Mouse (Mus musculus): ENCODE data around the gene Grem1. TPM values are rescaled to one million over a fixed set of nuclear protein-coding genes. Genes with fewer than 3 reads are reported as not detected.
A peak's percentile ranks its signal among the peaks of the same experiment; 100 is the strongest.

Grem1 gene
- polyA plus RNA-seq (2012; rRNA removed) = 5.3 and 5.4 TPM in 2 replicates

DNA sequence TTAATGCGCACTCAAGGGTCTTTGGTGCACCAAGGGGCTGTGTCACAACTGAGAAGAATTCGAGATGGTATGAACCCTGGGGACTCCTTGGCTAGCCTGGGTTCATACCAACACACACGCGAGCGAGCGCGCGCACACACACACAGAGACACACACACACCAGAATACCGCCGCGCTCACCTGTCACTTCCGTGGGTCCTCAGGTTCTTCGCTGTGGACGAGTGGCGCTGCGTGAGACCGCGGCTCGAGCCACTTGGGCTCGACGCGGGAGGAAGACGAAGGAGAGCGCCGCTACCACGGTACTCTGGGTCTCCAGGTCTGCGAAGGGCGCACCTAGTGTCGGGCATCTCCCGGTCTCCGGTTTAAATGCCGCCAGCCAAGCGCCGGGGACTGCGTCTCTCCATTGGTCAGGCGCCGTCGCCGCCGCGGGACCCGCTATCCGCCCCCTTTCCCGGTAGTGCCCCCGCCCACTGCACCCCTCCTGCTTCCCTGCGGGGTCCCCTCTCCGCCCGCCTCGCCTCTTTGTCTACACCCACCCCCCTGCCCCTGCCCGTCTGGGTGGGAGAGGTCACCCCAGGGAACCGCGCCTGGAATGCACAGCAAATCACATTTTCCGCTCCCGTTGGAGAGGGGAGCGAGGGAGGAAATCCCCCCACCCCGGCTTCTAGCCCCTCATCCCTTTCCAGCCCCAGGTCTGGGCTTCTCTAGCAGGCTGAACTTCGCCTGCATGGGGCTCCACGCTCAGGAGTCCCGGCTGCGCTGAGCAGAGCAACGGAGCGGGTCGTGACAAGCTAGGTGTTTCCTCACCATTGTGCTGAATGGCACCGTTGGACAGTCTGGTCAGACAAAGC is at the start of gene Grem1:
TSS of gene Grem1 (minus strand) at position 336 of the 851 bp plus-strand sequence.
- DNase-seq (ENCODE audit: extremely low spot score in 1 of 2, low spot score in 1 of 2) = no peak

- DNase-seq (ENCODE audit: extremely low spot score in 1 of 2, low spot score in 1 of 2) = peak in 1 of 2 experiments; percentile 80
Observed at GRCm38 (mm10) chr2:113807640-113808039, 49.2 kb upstream of the Grem1 start.

GRCm38 (mm10) chr2:113806851-113807577 is 48.6 kb upstream of the Grem1 start:
- DNase-seq (ENCODE audit: extremely low spot score in 1 of 2, low spot score in 1 of 2) = no peak

DNA sequence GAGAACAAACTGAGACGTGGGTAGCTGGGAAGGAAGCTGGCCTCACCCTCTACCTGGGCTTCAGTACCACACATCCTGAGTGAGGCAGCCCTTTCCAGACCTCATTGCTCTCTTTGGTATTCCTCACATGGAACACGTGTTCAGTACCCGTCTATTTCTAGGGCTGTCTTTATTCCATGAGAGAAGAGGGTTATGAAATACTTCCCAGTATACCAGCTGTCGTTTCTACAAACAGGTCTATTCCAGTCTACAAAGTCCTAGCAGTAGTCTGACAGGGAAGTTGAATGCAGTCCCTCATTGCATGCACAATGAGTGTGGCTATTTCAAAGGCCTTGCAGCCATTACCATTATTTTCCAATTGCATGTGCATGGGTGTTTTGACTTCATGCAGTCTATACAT is 47.3 kb upstream of the Grem1 start:
- peak in 1 of 2 experiments; percentile 53 for DNase-seq (ENCODE audit: extremely low spot score in 1 of 2, low spot score in 1 of 2)

DNA sequence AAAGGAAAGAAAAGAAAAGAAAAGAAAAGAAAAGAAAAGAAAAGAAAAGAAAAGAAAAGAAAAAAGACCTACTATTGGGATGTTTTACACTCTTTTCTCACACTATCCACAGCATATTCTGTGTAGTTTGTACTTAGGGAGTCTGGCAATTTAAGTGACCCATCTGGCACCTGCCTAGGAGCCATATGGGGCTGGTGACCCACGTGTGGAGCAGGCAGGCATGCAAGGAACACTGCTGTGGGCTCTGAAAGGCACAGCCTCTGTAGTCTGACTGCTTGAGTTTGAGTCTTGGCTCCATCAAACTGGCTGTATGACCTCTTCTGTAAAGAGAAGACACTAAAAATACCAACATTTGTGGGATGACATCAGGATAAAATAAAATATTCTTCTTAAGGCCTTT is 45.3 kb upstream of the Grem1 start:
- no peak for DNase-seq (ENCODE audit: extremely low spot score in 1 of 2, low spot score in 1 of 2)

DNA sequence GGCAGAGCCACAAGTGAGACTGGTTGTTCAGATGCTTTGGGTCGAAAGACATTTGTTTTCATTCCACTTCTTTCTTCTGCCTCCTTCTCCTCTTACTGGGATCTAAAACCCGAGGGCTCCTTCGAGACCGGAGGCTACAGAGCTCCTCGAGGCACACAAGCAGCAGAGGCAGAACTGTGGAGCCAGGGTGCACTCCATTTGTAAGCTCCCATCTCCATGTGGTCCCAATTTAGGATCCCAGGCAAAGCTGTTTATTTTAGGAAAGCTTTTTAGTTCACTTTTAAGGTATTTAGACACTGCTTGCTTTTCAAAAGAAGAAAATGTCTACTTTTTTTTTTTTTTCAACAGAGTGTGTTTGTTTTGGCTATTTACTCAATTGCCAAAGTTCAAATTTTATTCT is 42.4 kb upstream of the Grem1 start:
- no peak for DNase-seq (ENCODE audit: extremely low spot score in 1 of 2, low spot score in 1 of 2)

DNA sequence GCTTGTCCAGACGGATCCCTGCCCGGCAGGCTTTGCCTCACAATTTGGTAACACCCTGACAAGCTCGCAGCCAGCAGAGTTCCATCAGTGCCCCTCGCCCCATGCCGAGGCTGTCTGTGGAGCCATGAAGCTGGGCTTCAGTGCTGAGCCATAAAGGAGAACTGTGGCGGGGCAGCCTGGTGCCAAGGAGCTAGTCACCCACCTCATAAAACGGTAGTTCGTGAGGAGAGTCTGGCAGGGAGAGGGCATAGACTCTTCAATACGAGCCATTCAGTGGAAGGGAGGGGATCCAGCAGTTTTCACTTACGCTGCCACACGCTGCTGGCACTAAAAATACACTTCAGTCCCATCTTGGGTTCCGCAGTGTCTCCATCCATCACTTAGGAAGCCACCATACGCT is 40.2 kb upstream of the Grem1 start:
- DNase-seq (ENCODE audit: extremely low spot score in 1 of 2, low spot score in 1 of 2) = no peak

GRCm38 (mm10) chr2:113795186-113795585 is 36.7 kb upstream of the Grem1 start:
- no peak for DNase-seq (ENCODE audit: extremely low spot score in 1 of 2, low spot score in 1 of 2)

DNA sequence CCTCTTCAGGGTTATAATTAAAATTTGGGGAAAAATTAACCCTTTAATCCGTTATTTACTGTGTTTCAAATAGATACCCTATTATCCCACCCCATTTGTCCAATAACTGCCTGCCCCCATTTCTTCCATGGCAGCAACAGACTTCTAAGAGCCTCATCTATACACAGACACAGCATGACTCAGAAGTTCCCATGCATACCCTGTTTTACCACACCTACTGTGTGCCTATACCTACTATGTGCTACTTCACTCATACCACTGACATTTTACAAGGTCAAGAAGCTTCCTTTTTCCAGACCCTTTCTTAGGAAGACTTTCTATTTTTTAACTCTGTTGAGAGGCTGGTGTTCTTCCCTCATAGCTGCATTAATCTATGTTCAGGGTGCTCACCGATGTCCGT is 35.1 kb upstream of the Grem1 start:
- no peak for DNase-seq (ENCODE audit: extremely low spot score in 1 of 2, low spot score in 1 of 2)

DNA sequence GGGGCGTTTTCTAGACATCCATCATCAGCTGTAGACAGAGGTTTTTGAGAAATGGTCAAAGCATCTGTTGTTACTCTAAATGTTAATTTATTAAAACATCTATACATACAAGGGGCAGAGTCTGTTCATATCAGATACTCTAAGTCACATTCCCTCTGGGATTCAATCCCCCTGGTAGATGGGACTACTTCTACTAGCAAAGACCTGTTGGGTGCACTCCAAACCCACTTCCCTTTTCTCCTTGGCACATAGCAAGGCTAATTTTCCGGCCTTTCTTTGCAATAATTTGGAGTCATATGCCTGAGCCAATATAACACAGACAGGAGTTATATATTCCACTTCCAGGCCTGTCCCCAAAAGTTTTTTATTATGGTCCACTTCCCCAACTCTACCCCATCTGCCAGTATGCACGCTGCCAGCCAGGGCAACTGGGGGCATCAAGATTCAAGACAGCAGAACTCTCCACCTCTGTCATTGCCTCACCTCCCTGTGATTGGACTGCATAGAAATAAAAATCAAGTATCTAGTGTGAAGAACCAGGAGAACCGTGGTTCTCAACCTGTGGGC is 30.5 kb upstream of the Grem1 start:
- no peak for DNase-seq (ENCODE audit: extremely low spot score in 1 of 2, low spot score in 1 of 2)

GRCm38 (mm10) chr2:113787882-113788281 is 29.4 kb upstream of the Grem1 start:
- DNase-seq (ENCODE audit: extremely low spot score in 1 of 2, low spot score in 1 of 2) = no peak

DNA sequence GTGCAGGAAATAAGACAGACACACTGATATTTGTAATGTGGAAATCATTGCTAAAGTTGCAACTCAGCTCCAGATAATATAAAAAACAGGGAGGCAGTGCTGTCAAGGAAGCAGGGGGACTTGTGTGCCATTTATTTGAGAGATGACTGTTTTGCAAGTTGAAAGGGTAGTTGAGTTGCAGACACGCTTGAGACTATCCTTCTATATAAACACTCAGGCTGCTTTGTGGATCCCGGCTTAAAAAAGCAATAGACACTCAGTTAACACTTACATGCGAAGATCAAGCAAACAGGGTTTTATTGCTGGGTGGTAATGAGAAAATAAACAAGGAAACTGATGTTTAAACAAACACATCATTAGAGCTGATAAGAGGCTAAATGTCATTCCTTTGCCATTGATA is 26.4 kb upstream of the Grem1 start:
- no peak for DNase-seq (ENCODE audit: extremely low spot score in 1 of 2, low spot score in 1 of 2)

- DNase-seq (ENCODE audit: extremely low spot score in 1 of 2, low spot score in 1 of 2) = no peak
Observed at GRCm38 (mm10) chr2:113781521-113781920, 23.1 kb upstream of the Grem1 start.

- peak in 1 of 2 experiments; percentile 33 for DNase-seq (ENCODE audit: extremely low spot score in 1 of 2, low spot score in 1 of 2)
Observed at GRCm38 (mm10) chr2:113781107-113781506, 22.7 kb upstream of the Grem1 start.

DNA sequence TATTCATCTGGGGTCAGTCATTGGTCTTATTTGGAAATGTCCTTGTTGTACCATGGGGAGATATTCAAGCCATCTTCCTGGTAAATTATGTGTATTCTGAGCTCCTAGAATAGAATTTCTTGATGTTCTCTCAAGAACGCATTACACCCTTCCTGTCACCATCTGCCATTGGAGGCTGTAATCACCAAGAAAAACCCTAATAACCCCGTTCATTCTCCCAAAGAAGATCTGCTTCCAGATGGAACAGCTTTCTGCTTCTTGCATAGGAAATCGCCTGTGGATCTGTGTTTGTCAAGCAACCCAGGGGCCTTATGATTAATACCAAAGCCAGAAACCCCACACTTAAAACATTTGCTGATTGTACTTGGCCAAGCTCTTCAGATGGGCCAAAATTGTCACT is 20.9 kb upstream of the Grem1 start:
- peak in 1 of 2 experiments; percentile 27 for DNase-seq (ENCODE audit: extremely low spot score in 1 of 2, low spot score in 1 of 2)

DNA sequence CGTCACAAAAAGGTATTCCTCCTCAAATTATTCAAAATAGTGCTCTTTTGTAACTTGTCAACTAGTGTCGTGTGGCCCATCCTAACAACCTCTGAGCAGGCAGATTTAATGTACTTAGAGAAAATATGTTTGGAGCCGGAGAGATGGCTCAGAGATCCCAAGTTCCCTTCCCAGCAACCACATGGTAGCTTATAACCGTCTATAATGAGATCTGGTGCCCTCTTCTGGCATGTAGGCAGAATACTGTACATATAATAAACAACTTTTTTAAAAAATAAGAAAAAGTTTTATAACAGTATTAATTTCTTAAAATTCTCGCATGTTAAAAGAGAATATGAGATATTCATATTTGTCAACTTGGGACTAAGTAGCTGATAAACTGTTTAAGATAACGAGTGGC is 19.6 kb upstream of the Grem1 start:
- DNase-seq (ENCODE audit: extremely low spot score in 1 of 2, low spot score in 1 of 2) = no peak

DNA sequence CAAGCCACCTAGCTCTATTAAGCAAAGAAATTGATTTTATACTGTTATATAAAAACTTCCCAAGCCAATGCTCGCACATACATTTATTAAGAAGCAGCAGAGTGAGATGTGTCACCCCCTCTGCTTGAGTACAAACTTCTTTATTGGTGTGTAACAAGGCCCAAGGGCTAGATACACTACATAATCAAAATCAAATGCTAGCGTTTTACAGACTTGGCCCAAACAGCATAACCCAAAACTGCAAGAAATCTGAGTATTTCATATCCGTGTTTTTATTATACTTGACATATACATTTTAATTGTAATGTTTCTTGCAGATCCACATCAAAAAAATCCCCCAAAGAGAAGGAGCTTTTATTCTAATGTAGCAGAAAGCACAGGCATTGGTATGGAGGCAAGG is 17.9 kb upstream of the Grem1 start:
- no peak for DNase-seq (ENCODE audit: extremely low spot score in 1 of 2, low spot score in 1 of 2)

DNA sequence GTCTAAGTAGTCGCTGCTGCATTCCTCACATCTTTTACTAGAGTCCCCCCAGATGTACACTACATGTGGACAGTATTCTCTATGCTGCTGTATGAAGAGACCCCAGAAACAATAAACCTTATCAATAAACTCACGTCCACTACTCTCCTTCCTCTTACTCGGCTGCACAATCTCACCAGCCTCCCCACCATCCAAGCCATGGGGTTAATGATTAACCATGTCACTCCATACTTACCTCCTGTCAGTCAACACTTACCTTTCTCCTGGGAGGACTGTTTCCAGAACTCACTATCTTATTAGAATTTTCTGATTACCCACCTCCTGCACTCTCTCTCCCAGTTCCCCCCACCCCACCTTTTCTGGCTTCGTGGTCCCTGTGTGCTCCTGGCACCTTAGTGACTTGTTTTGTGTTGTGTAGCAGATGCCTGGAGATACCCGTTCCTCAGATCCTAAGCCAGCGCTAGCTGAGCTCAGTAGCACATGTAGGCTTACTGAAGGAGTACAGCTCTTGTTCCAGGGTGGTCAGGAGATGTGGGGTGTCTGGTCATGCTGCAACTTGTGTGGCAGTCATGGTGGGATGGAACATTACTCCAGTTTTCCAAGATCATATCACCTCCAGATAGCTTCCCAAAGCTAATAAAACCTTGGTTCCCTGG is 15.8 kb upstream of the Grem1 start:
- no peak for DNase-seq (ENCODE audit: extremely low spot score in 1 of 2, low spot score in 1 of 2)

- DNase-seq (ENCODE audit: extremely low spot score in 1 of 2, low spot score in 1 of 2) = peak in 1 of 2 experiments; percentile 54
Observed at GRCm38 (mm10) chr2:113768541-113769303, 10.3 kb upstream of the Grem1 start.

DNA sequence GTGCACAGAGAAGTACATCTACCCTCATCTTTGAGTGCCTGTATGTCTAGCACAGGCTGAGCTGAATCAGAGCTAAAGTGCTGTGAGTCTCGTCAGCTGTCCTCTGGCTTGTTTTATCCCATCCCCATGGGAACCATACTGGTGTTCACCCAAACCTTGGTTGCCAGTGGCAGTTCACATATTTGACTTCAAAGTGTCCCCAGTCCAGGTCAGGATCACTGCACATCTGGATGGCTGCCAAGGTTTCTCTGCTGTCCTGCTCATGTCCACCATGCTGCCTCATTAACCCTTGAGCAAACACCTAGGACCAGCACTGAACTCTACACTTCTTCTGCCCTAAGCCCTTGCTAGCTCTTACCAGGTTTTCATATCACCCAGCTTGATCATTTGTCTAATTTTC is 7.4 kb upstream of the Grem1 start:
- DNase-seq (ENCODE audit: extremely low spot score in 1 of 2, low spot score in 1 of 2) = no peak
